Mouse (Mus musculus): Measurements from ENCODE around the gene Desi1.

DNA sequence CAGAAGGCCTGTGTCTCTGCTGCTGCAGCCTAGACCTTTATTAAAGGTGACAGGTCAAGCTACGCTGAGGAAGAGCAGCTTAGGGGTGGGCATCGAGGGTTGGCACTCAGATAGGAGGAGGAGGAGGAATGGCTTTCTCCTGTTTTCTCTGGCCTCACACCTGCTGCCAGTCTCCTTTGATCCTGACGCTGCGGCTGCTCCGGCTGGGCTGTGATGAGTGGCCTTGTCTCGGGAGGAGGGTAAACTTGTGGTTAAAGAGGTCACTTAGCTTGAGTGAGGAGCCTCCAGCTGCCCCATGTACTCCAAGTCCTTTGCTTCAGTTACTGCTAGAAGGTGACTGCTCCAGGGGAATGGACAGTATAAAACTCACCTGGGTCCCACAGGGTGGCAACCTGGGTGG is 39.7 kb downstream of the Desi1 start:
- TF ChIP-seq CTCF (IDR thresholded peaks at IDR 0.05; ENCODE audit: low read depth) (no peak), EP300 (optimal IDR thresholded peaks at IDR 0.05) (no peak)
